In the genomic region with DNA sequence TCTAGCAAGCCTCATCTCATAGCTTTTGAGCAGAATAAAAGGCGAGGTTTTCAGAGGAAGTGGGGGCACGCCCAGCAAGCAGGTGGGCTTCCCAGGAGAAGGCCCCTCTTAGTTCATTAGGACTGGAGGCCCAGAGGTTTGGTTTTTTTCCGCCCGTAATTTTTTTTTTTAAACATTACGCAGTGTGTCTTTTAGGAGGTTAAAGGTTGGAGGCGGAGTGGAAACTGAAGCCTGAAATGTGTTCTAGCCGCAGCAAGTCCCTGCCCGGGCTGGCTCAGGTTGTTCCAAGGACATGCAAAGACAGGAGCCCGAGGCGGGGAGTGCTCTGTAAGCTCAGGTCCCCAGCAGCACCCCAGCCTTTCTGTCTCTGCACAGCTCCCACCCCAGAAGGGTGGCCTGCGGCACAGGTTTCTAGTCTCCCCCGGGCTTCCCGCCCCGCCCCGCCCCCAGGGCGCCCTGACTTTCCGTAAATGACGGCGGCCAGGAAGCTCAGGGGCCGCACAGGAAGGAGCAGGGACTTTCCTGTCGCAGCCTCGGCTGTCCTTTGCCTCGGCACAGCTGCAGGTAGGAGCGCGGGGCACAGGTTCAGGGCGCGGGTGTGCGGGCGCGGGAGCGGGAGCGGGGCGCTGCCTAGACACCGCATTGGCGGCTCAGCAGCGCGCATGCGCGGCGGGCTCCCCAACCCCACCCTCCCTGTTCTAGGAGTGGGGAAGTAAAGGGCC, we compare ENCODE assay signal across 8 mouse cellular contexts. TPM values are rescaled to one million over a fixed set of nuclear protein-coding genes. Genes with fewer than 3 reads are reported as not detected.
DNase-seq lines count a peak whose midpoint lies in the region; ATAC-seq and TF ChIP-seq lines count a peak whose summit lies in the region.

Gene Jak3 (plus strand): TSS at position 277 of the 722 bp plus-strand sequence.

- peak within 1 kb of the TSS; percentile 77 for H3K4me2 ChIP-seq in intestine, embryonic 14.5 days (ENCODE audit: low read length)
- peak within 1 kb of the TSS; percentile 89 for H3K4me2 ChIP-seq in liver, embryonic 13.5 days

- ATAC-seq in G1E (ENCODE audit: extremely low read depth, insufficient number of reproducible peaks, low FRiP score, poor library complexity, severe bottlenecking): no peak
- ATAC-seq in intestine, embryonic 14.5 days (replicated peaks; ENCODE audit: low FRiP score, low TSS enrichment, low read depth): peak; percentile 32
- ATAC-seq in liver, embryonic 13.5 days (ENCODE audit: low read depth): peak; percentile 75

- peak within 1 kb of the TSS; percentile 60 for H3K9ac ChIP-seq in intestine, embryonic 14.5 days (ENCODE audit: low read length)
- peak within 1 kb of the TSS; percentile 81 for H3K9ac ChIP-seq in liver, embryonic 13.5 days

- no peak for TF ChIP-seq CTCF in G1E (IDR thresholded peaks at IDR 0.05; ENCODE audit: low read depth, low read length)

- DNase-seq in 416B (ENCODE audit: low read depth): peak; percentile 83
- peak; percentile 87 for DNase-seq in G1E (ENCODE audit: low spot score)
- peak; percentile 66 to 83 for DNase-seq in cerebellum, adult 18-20 months
- peak; percentile 59 for DNase-seq in gastrocnemius, postnatal 25 days
- peak; percentile 89 for DNase-seq in intestine, embryonic 14.5 days (ENCODE audit: low spot score)
- peak; percentile 61 for DNase-seq in liver, embryonic 13.5 days
- peak; percentile 56 to 70 for DNase-seq in natural killer cell, adult 2 months (ENCODE audit: low spot score in 2 of 2)
- DNase-seq in thymus, postnatal 4 days: peak; percentile 79

- H3K4me3 ChIP-seq in G1E (ENCODE audit: low read depth, low read length): peak within 1 kb of the TSS; percentile 82
- H3K4me3 ChIP-seq in intestine, embryonic 14.5 days (ENCODE audit: low read depth, low read length): peak within 1 kb of the TSS; percentile 67
- H3K4me3 ChIP-seq in liver, embryonic 13.5 days (replicated peaks): peak within 1 kb of the TSS; percentile 76

- peak within 1 kb of the TSS; percentile 40; the same call in 1 of the 2 replicates for H3K27ac ChIP-seq in intestine, embryonic 14.5 days (ENCODE audit: low read depth)
- peak within 1 kb of the TSS; percentile 77 for H3K27ac ChIP-seq in liver, embryonic 13.5 days

- peaks cover 2% of the 10 kb centered on the region; the same call in 1 of the 2 replicates for H3K27me3 ChIP-seq in G1E (ENCODE audit: insufficient read depth, low read length)
- H3K27me3 ChIP-seq in intestine, embryonic 14.5 days (replicated peaks; ENCODE audit: control insufficient read depth, insufficient read depth, low read length): peaks cover 42% of the 10 kb centered on the region
- peaks cover 26% of the 10 kb centered on the region for H3K27me3 ChIP-seq in liver, embryonic 13.5 days

- H3K36me3 ChIP-seq in G1E (replicated peaks): peaks cover 40% of the 10 kb centered on the region
- H3K36me3 ChIP-seq in intestine, embryonic 14.5 days (ENCODE audit: control insufficient read depth, insufficient read depth, low read length): no peaks in the 10 kb centered on the region
- no peaks in the 10 kb centered on the region for H3K36me3 ChIP-seq in liver, embryonic 13.5 days

- peaks cover 46% of the 10 kb centered on the region for H3K4me1 ChIP-seq in G1E (ENCODE audit: insufficient read depth, low read depth, low read length)
- H3K4me1 ChIP-seq in intestine, embryonic 14.5 days (replicated peaks; ENCODE audit: control insufficient read depth, insufficient read depth, low read length): peaks cover 8% of the 10 kb centered on the region; the same call in 1 of the 2 replicates
- peaks cover 44% of the 10 kb centered on the region for H3K4me1 ChIP-seq in liver, embryonic 13.5 days (replicated peaks)

- peaks cover 15% of the 10 kb centered on the region for H3K9me3 ChIP-seq in G1E (replicated peaks)
- H3K9me3 ChIP-seq in intestine, embryonic 14.5 days (ENCODE audit: control insufficient read depth, low read length): no peaks in the 10 kb centered on the region
- no peaks in the 10 kb centered on the region for H3K9me3 ChIP-seq in liver, embryonic 13.5 days (replicated peaks)

- WGBS in intestine, embryonic 14.5 days: 4% methylated on average over 37 of the region's 40 CpGs
- WGBS in liver, embryonic 13.5 days (ENCODE audit: insufficient replicate concordance): 2% methylated on average over 37 of the region's 40 CpGs

RNA-seq across cellular contexts. Expression of gene Jak3, which starts in this region (rescaled TPM):
- 29.8 and 32.0 TPM in 2 replicates for total RNA-seq in G1E (2014; fragmentation: Nextera tagmentation)
- 15.7 and 15.9 TPM in 2 replicates for total RNA-seq in G1E (2017)
- 68.8 and 73.6 TPM in 2 replicates for polyA plus RNA-seq in G1E (2012)
- total RNA-seq in gastrocnemius, postnatal 25 days (2021): 1 to 10 TPM; 1.9 to 3.0 TPM
- polyA plus RNA-seq in intestine, embryonic 14.5 days (2014; fragmentation: Nextera tagmentation; extraction: Ambion mirVana): 4.1 and 4.5 TPM in 2 replicates
- 5.7 and 6.1 TPM in 2 replicates for polyA plus RNA-seq in liver, embryonic 13.5 days (2015; fragmentation: Nextera tagmentation; extraction: Ambion mirVana)

Comparison
In these comparisons a context has a peak if more than half of its experiments do, and no peak if none do; other contexts are left out.
1. RNA of gene Jak3 (total RNA-seq): 15.7 to 32.0 TPM in G1E; 1.9 to 3.0 TPM in gastrocnemius, postnatal 25 days; every median in the first group is over 4 times any median in the second.
2. Peak in every context shown above with its lines, with median percentiles within 50 percentile points of each other: DNase-seq and H3K4me3 ChIP-seq.